Mouse (Mus musculus): ENCODE measurements around the gene Cd1d1.
"Not testable (repeated sequence)": the region's sequence is repeated elsewhere in the genome, so short reads cannot be mapped to it uniquely, and the experiment has no call there.

Cd1d1 gene

DNA sequence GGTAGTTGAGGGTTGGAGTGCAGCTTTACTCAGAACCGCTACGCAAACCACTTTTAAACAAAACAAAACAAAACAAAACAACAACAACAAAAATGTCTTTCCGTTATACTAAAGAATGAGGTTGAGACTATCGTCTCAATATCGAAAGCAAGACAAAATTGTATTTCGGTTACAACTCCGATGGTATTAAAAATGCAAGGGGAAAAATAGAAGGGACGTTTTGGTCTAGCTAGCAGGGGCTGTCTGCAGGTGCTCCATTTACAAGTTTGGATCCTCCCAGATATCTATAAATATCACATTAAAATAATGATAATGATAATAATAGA lies at the start of gene Cd1d1:
Gene Cd1d1, minus strand, starts transcription at position 27 of the 326 bp plus-strand sequence.
- no peak for DNase-seq (ENCODE audit: low spot score in 2 of 2)

DNA sequence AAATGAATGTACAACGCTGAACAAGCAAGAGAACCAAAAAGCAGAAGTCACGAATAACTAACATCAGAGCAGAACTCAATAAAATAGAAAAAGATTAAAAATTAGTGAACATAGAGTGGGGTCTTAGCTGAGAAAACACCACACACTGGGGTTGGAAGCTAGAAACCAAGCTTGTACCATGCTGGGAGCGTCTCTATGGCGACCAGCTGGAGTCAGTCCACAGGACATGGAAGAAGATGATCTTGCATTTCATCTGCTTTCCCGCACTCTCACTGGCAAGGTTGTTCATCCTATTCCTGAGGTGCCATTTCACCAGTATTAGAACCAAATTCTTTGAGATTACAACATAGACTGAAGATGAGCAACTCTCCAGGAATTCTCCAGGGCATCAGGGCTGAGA lies 48.6 kb upstream of the Cd1d1 start:
- DNase-seq (ENCODE audit: low spot score in 2 of 2) = no peak

DNA sequence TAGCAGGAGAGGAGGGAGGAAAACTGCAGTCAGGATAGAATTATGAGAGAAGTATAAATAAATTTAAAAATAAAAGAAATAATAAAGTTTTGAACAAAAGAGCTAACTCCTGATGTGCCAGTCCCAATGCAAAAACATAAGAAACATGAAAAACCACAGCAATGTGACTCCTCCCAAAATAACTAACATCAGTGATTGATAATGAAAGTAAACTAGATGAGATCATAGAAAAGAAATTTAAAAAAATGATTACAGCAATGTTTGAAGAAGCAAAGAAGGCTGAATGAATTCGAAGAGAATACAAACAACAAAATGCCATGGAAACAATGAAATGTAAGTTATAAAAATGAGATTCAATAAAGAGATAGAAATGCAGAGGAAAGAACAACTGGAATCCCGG lies 42.5 kb upstream of the Cd1d1 start:
- no peak for DNase-seq (ENCODE audit: low spot score in 2 of 2)

DNA sequence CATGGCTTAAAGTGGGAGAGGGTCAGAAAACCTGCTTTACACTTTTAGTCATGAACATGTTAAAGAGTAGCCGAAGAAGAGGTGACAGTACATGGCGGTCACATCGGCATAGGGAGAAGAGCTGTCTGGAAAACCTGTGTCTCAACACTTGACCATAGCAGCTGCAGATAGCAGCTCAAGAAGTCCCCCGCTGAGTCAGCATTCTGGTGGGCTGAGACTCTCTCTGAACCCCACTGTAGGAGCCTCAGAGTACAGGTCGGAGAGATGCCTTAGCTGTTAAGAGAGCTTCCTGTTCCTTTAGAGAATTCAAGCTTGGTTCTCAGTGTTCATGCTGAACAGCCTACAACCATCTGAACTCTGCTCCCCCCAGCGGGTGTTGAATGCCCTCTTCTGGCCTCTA lies 39.3 kb upstream of the Cd1d1 start:
- DNase-seq (ENCODE audit: low spot score in 2 of 2) = no peak

DNA sequence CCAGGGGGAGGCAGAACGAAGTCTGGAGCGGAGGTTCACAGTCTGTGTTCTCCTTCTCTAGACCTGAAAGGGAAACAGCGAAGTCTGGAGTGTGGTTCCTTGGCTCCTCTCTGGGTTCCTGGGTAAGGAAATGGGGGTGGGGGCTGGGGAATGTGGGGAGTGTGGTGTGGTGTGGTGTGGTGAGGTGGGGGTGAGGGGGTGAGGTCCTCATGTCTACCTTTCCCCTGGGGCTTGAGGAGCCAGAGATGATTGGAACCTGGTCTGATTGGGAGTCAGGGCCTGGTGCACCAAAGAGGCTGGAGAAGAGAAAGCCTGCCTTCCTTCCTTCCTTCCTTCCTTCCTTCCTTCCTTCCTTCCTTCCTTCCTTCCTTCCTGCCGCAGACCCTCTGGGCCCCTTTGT lies 34.8 kb upstream of the Cd1d1 start:
- DNase-seq (ENCODE audit: low spot score in 2 of 2) = no peak

DNA sequence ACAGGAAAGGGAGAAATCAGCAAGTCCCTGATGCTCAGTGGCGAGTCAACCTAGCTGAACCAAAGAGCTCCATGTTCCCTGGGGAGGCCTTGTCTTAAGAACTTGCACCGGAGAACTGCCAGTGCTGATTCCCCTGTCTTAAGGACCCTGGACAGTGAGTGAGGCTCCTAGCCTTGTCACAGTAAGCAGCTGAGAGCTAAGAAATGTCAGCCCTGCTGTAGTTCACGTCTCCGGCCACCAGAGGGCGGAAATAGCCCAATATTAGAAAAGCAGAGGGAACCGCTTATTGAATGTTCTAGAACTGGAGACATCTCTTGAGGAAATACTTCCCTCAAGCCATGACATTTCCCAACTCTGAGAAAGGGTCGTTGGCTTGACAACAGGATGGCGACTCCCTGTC lies 34.1 kb upstream of the Cd1d1 start:
- peak; percentile 9 to 57 for DNase-seq (ENCODE audit: low spot score in 2 of 2)

DNA sequence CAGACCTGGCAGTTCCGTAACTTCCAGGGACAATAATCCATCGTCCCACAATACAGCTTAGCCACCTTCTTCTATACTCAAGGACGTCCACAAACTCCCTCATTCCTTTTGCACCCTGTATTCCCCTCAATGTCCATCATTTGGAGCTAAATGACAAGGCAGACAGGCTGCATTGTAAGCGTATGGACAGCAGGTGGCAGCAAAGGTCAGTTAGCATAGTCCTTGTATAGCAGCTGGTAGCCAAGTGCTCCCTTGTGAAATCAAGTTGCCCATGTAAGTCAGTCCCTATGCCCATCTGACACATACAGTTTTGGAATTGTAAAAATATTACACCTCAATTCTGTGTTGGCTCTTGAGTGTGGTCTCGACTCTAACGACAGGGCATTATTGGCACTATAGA lies 31.6 kb upstream of the Cd1d1 start:
- DNase-seq (ENCODE audit: low spot score in 2 of 2) = peak; percentile 7 to 52

DNA sequence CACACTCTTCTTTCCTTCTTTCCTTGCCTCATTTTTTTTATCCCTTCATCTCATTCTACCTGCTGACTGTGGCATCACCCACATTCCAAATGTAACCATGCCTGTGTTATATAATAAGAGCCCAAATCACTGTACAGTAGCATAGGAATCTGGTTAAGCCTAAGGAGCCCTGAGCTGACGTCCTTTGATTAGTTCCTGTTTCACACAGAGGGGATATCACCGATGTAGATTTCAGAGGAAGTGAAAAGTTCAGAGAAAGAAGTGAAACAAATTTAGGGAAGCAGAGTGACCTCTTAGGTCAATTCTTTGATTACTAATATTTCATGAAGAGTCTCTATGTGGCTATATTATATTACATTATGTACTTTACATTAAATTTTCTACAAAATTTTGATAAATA lies 18.5 kb upstream of the Cd1d1 start:
- DNase-seq (ENCODE audit: low spot score in 2 of 2) = no peak

DNA sequence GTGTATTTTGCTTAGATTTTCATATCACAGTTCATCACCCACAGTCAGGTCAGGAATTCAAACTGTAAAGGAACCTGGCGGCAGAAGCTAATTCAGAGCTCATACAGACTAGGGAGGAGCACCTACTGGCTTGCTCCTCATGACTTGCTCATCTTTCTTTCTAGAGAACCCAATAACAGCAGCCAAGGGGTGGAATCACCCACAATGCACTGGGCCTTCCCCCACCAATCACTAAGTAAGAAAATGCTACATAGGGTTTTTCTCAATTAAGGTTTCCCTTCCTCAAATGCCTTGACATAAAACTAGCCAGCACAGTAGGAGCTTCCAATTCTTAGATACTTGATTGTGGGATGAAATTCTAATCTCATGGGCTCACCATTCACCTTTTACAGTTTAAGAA lies 17.8 kb upstream of the Cd1d1 start:
- no peak for DNase-seq (ENCODE audit: low spot score in 2 of 2)

DNA sequence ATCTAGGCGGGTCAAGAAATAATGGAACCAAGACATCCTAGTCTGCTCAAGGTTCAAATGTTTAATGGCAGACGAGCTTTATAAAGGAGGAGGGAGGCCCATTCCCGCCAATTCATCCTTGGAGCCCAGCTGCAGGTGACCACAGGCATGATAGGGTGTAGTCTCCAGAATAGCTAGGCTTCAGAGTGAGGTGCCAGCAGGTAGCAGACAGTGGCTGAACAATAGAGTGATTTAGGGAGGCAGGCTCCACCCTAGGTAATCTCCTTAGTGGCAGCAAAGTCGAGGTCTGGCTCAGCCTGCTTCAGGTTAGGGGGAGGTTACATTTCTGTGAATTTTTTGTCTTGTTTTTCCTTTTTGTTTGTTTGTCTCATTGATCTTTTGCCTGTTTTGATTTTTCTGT lies 16.7 kb upstream of the Cd1d1 start:
- DNase-seq (ENCODE audit: low spot score in 2 of 2) = no peak

DNA sequence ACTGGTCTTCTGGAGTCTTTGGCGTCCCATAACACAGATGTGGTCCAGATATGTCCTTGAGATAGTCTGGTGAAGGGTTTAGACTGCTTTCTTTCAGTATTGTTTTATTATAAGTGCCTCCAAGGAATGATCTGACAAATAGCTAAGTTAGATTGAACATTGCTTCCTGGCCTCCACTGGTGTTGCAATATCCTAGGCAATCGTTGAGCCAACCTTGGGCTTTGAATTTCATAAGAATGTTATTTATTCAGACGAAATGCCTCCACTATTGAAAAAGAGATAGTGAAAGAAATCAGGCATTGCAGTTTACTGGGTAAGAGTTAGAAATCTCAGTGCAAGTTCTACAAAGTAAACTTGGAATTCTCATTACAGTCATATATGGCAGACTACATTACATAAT lies 13.2 kb upstream of the Cd1d1 start:
- DNase-seq (ENCODE audit: low spot score in 2 of 2) = not testable (repeated sequence)

DNA sequence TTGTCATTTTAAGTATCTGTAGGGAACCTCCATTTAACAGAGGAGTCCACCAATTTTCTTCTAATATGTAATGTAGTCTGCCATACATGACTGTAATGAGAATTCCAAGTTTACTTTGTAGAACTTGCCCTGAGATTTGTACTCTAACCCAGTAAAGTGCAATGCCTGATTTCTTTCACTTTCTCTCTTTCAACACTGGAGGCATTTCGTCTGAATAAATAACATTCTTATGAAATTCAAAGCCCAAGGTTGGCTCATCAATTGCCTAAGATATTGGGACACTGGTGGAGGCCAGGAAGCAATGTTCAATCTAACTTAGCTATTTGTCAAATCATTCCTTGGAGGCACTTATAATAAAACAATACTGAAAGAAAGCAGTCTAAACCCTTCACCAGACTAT lies 9.0 kb upstream of the Cd1d1 start:
- DNase-seq (ENCODE audit: low spot score in 2 of 2) = not testable (repeated sequence)

DNA sequence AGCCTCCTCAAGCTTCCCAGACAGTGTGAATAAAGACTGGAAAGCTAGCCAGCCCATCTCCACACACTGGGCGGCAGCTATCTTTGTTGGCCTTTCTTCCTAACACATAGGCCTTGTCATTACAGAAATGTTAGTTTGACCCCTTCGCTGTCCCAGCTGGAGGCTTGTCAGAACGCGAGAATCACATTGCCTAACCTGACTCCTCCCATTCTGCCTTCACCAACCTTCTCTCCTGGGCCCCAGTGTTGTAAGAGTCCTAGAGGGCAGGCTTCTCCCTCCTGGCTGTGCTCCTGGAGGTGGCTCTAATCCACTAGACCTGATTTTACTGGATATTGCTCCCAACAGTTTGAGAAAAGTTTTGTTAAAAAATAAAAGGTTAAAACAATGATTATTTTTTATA lies 1.4 kb upstream of the Cd1d1 start:
- no peak for DNase-seq (ENCODE audit: low spot score in 2 of 2)

DNA sequence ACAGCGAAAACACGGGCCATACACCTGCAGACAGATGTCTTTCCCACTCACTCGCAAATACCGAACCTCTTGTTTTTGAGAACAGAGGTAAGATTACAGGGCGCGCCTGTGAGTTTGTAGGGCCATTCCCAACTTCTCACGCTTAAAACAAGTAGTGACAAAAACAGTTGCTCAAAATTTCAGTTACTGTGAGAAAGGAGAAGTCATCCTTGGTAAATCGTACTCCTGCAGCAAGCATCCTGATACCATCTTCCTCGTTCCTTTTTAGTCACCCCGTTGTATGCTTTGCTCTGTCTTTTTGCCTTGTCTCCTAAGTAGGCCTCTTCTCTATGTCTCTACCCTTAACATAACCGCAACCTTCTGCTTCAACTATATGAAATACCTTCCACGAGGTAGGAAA lies 810 bp upstream of the Cd1d1 start:
- peak in 1 of 2 experiments; percentile 21 for DNase-seq (ENCODE audit: low spot score in 2 of 2)

DNA sequence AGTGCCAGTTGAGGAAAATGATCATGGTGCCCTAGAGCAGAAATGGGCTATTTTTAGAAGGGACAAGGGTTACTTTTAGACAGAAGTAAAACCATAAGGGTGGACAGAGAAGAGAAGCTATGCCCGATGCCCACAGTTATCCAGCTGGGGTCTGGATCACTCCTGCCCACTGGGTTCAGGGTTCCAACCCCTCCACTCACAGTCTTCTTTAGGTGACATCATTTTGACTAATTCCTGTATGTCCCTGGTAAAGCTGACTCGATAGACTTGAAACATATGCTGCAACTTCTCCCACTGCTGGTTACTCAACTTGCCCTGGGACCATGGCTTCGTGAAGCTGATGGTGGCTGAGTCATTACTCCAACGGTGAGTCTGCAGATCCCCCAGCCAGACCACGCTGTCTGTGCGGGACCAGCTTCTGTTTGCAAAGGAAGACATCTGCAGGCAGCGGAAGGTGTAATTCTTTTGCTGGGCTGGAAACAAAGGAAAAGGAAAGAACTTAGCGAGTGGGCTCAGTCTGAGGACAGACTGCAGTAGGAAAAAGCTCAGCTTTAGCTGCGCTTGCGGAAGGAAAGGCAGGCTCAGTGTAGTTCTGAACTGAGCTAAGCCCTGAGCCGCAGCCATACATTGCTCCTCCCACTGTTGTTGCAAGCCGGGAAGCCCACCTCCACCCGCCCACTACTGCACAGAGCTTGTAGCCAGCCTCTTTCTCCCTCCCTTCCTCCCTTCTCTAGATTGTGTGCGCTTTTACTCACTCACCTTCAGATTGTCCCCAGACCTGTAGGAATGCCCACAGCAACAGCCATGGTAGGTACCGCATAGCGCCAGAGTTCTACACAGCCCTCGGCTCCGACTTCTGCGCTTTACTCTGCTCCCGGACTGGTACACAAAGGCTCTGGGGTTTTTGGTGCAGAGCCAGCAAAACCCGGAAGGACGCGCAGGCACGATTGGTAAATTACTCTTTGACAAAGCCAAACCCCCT lies 517 bp downstream of the Cd1d1 start:
- peak; percentile 77 to 78 for DNase-seq (ENCODE audit: low spot score in 2 of 2)

DNA sequence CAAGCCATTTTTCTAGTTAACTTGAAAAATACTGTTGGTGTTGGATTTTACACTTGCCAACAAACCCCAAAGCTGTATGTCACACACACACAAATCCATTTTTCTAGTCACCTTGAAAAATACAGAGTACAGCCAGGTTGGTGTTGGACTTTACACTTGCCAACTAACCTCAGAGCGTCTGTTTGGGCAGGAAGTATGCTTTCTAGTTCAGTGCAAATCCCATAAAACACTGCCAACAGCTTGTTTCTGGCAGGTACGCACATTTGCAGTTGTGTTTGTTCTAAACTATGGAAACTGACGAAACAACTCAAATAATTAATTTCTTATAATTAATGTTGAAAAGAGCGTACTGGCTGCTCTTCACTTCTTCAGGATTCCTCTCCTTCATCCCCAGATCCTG lies 3.1 kb downstream of the Cd1d1 start:
- no peak for DNase-seq (ENCODE audit: low spot score in 2 of 2)

DNA sequence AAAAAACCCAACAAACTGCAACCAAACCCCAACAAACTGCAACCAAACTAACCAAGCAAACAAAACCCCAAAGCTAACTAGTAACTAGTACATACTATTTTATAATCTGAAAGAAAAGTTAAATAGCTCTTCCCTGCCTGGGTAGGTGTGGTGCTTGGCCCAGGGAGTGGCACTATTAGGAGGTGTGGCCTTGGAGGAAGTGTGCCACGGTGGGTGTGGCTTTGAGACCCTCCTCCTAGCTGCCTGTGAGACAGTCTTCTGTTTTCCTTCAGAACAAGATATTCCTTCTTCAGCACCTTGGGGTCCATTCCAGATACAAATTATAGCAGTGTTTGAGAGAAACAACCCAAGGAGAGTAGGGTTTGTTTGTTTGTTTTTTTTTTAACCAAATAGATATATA lies 3.9 kb downstream of the Cd1d1 start:
- DNase-seq (ENCODE audit: low spot score in 2 of 2) = no peak

DNA sequence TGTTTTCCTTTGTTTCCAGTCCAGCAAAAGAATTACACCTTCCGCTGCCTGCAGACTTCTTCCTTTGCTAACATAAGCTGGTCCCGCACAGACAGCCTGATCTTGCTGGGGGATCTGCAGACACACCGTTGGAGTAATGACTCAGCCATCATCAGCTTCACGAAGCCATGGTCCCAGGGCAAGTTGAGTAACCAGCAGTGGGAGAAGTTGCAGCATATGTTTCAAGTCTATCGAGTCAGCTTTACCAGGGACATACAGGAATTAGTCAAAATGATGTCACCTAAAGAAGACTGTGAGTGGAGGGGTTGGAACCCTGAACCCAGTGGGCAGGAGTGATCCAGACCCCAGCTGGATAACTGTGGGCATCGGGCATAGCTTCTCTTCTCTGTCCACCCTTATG lies 12.3 kb downstream of the Cd1d1 start:
- not testable (repeated sequence) for DNase-seq (ENCODE audit: low spot score in 2 of 2)

DNA sequence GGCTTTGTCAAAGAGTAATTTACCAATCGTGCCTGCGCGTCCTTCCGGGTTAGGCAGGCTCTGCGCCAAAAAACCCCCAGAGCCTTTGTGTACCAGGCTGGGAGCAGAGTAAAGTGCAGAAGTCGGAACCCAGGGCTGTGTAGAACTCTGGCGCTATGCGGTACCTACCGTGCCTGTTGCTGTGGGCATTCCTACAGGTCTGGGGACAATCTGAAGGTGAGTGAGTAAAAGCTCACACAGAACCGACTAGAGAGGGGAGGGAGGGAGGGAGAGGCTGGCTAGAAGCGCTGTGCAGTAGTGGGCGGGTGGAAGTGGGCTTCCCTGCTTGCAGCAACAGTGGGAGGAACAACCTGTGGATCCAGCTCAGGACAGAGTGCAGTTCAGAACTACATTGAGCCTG lies 12.8 kb downstream of the Cd1d1 start:
- DNase-seq (ENCODE audit: low spot score in 2 of 2) = peak in 1 of 2 experiments; percentile 25

DNA sequence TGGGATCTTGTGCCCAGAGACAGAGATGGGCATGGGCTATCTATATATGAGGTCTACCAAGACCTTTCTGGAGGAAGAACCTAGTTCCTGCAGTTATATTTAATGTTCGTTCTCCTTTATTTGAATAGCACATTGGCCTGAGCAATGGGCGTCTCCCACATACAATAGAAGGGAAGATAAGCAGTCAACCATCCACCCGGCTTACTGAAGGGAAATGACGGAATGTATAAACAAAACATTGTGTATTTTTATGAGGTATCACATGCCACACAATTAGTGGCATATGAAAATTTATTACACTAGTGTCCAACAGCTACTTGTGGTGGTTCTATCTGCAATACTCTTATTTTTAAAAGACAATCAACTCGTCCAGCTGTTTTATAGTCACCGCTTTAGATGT lies 15.9 kb downstream of the Cd1d1 start:
- no peak for DNase-seq (ENCODE audit: low spot score in 2 of 2)

DNA sequence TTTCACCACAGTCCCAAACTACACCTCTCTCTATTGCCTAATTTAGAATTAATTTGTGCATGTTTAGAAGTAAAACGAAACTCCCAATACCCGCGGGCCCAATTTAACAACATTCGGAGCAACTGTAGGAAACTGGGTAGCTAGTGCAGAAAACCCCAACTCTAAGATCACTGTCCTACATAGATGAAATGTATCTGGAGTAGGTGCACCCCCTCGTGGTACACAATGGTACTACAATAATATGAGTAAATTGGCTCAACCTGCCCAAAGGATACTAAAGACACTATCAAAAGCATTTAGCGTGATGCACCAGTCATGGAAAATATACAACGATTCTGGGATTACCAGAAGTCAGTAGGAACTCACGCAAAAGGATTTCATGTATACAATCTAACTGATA lies 22.7 kb downstream of the Cd1d1 start:
- peak; percentile 45 to 85 for DNase-seq (ENCODE audit: low spot score in 2 of 2)

DNA sequence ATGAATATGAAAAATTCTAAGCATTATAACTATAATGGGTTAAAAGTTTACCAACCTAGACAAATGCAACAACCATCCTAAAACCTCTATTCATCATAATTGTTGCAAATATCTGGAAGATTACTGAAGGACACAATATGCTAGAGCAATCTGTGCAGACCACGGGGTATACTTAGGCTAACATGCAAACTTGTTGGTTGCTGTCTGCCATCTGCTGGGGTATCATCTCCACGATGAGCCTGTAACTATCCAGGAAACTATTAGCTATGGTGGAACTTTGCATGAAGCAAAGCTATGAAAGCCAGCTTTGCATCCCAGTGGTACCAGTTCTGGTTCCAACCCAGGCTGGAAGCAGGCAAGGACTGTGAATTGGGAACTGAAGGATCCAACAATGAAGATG lies 24.1 kb downstream of the Cd1d1 start:
- no peak for DNase-seq (ENCODE audit: low spot score in 2 of 2)

DNA sequence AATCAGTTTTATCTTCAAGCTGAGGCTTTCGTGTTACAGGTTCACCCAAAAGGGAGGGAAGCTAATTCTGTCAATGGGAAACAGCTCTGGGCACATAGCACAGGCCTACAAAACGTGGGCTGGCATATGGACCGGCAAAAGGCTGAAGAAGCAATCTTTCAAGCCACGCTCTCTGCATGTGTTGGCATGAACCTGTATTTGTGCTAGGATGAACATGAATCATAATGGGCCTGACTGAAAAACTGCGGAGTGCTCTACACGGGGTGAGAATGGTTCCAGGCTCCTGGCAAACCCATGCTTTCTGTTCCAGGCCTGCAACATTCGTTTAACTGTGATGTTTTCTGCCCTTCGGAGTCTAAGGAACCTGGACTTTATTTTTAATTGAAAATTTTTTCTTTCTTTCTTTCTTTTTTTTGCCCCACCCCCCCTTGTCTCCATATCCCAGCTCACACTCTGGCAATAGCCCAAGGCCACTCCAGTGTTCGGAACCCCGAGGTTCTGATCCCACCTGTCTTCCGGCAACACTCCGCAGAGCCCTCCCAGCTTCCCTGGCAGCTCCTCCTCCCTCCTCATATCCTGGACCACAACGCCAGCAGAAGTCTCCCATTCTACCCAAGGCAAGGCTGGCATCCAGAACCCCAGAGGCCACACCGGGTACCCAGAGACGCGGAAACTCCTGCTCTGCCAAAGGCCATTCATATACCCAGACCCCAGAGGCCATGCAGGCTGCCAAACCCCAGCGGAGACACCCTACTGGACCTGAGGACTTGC lies 36.4 kb downstream of the Cd1d1 start:
- DNase-seq (ENCODE audit: low spot score in 2 of 2) = no peak
